Mouse (Mus musculus): ENCODE data around the gene Krtdap. TPM values are rescaled to one million over a fixed set of nuclear protein-coding genes. Genes with fewer than 3 reads are reported as not detected.
"Not testable (repeated sequence)": the region's sequence is repeated elsewhere in the genome, so short reads cannot be mapped to it uniquely, and the experiment has no call there.

Krtdap gene
- polyA plus RNA-seq, 1 experiment from 2014 or later: 557 TPM

DNA sequence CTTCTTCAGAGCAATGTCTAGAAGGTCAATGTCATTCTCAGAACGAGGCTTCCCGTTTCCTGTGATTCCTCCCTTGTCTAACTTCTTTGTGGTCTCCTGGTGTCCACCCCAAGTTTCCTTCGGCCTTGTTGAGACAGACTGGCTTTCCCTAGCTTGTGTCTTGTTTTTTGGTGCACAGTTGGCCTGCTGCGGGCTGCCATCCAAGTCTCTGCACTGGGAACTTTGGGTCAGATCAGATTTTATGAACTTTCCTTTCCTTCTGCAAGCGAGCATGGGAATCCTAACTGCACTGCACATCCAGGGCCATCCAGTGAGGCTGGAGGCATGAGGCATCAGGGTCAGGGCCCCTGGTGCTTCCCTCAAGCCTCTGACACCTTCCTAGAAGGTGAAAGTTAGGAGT, 33.8 kb downstream of the Krtdap start:
- Histone ChIP-seq H3K9me3 (ENCODE audit: control insufficient read depth, low read length) (no peaks in the 10 kb centered on the region), H3K9ac (ENCODE audit: low read depth, low read length) (no peak overlapping the region), H3K4me3 (ENCODE audit: low read depth, low read length) (no peak overlapping the region), H3K36me3 (ENCODE audit: control insufficient read depth, insufficient read depth, low read length) (no peaks in the 10 kb centered on the region), H3K4me1 (ENCODE audit: control insufficient read depth, insufficient read depth, low read length) (no peaks in the 10 kb centered on the region), H3K27ac (replicated peaks; ENCODE audit: low read depth, low read length) (no peak overlapping the region), H3K4me2 (ENCODE audit: low read depth, low read length) (no peak overlapping the region), H3K27me3 (replicated peaks; ENCODE audit: control insufficient read depth, insufficient read depth, low read length) (no peaks in the 10 kb centered on the region)
- ATAC-seq (ENCODE audit: low read depth) (no peak), DNase-seq (ENCODE audit: low spot score) (no peak)
- 72% methylated on average over 5 of the region's 5 CpGs for WGBS

DNA sequence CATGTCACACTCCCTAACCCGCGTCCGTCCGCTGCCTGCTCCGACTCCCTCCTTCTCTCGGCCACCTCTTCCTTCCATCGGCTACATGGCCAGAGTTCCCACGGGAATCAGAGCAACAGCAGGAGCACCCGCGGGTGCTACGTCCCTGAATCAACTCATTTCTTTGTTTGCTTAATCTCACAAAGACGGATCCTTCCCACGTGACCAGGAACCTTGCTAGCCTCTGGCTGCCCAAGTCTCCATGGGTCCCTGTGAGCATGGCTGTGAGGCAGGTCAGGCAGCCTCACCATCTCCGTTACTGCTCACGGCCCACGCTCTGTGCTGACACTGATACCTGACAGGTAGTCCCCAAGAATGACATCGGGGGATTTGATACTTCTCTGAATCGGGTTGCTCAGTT, 36.0 kb downstream of the Krtdap start, which contains the start of gene Ffar2:
Gene Ffar2, minus strand, starts transcription at position 101 of the 400 bp plus-strand sequence.
- Histone ChIP-seq H3K4me1 (ENCODE audit: control insufficient read depth, insufficient read depth, low read length) (no peaks in the 10 kb centered on the region), H3K27ac (replicated peaks; ENCODE audit: low read depth, low read length) (no peak within 1 kb of the TSS), H3K27me3 (replicated peaks; ENCODE audit: control insufficient read depth, insufficient read depth, low read length) (no peaks in the 10 kb centered on the region), H3K4me2 (ENCODE audit: low read depth, low read length) (no peak within 1 kb of the TSS), H3K9me3 (ENCODE audit: control insufficient read depth, low read length) (no peaks in the 10 kb centered on the region), H3K36me3 (ENCODE audit: control insufficient read depth, insufficient read depth, low read length) (no peaks in the 10 kb centered on the region), H3K9ac (ENCODE audit: low read depth, low read length) (no peak within 1 kb of the TSS), H3K4me3 (ENCODE audit: low read depth, low read length) (no peak within 1 kb of the TSS)
- ATAC-seq (ENCODE audit: low read depth): no peak
- DNase-seq (ENCODE audit: low spot score): no peak
- WGBS: 87% methylated on average over 18 of the region's 18 CpGs

DNA sequence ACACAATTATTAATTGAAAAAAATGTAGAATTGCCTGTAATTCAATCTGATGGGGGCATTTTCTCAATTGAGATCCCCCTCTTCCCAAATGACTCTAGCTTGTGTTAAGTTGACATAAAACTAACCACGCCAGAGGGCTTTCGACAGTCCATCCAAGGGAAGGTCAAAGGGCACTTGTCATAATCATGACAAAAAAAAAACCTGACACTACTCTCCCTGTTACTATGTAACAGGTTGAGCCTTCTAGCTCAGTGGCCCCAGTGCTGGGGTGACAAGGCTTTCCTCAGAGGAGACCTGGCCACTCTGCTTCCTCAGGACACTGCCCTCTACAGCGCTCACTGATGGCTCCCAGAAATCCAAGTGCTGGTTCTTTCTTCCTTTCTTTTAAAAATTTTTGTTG, 36.6 kb downstream of the Krtdap start:
- no peak for ATAC-seq (ENCODE audit: low read depth)
- Histone ChIP-seq H3K4me2 (ENCODE audit: low read depth, low read length) (no peak overlapping the region), H3K27ac (replicated peaks; ENCODE audit: low read depth, low read length) (no peak overlapping the region), H3K36me3 (ENCODE audit: control insufficient read depth, insufficient read depth, low read length) (no peaks in the 10 kb centered on the region), H3K9ac (ENCODE audit: low read depth, low read length) (no peak overlapping the region), H3K4me1 (ENCODE audit: control insufficient read depth, insufficient read depth, low read length) (no peaks in the 10 kb centered on the region), H3K4me3 (ENCODE audit: low read depth, low read length) (no peak overlapping the region), H3K9me3 (ENCODE audit: control insufficient read depth, low read length) (no peaks in the 10 kb centered on the region), H3K27me3 (replicated peaks; ENCODE audit: control insufficient read depth, insufficient read depth, low read length) (no peaks in the 10 kb centered on the region)
- DNase-seq (ENCODE audit: low spot score): no peak
- 96% methylated on average over 3 of the region's 3 CpGs for WGBS

DNA sequence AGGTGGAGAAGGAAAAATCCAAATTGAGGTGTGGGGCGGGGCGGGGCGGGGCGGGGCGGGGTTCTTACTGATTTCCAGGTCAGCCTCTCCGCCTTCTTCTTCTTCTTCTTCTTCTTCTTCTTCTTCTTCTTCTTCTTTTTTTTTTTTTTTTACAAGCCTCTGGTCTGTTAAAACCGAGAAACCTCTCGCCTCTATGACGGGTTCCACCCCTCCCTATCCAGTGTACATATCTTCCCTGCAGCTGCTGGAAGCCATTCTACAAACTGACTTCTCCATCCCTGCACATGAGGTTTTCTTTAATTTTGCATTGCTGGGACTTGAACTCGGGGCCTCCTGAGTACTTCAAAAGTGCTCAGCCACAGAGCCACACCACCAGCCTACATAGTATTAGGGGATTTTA, 39.0 kb downstream of the Krtdap start:
- no peak for ATAC-seq (ENCODE audit: low read depth)
- DNase-seq (ENCODE audit: low spot score): no peak
- H3K4me3 ChIP-seq (ENCODE audit: low read depth, low read length): no peak overlapping the region
- H3K36me3 ChIP-seq (ENCODE audit: control insufficient read depth, insufficient read depth, low read length): no peaks in the 10 kb centered on the region
- no peaks in the 10 kb centered on the region for H3K27me3 ChIP-seq (replicated peaks; ENCODE audit: control insufficient read depth, insufficient read depth, low read length)
- no peak overlapping the region for H3K27ac ChIP-seq (replicated peaks; ENCODE audit: low read depth, low read length)
- H3K4me2 ChIP-seq (ENCODE audit: low read depth, low read length): no peak overlapping the region
- H3K9ac ChIP-seq (ENCODE audit: low read depth, low read length): no peak overlapping the region
- 85% methylated on average over 10 of the region's 10 CpGs for WGBS
- H3K9me3 ChIP-seq (ENCODE audit: control insufficient read depth, low read length): no peaks in the 10 kb centered on the region
- no peaks in the 10 kb centered on the region for H3K4me1 ChIP-seq (ENCODE audit: control insufficient read depth, insufficient read depth, low read length)

DNA sequence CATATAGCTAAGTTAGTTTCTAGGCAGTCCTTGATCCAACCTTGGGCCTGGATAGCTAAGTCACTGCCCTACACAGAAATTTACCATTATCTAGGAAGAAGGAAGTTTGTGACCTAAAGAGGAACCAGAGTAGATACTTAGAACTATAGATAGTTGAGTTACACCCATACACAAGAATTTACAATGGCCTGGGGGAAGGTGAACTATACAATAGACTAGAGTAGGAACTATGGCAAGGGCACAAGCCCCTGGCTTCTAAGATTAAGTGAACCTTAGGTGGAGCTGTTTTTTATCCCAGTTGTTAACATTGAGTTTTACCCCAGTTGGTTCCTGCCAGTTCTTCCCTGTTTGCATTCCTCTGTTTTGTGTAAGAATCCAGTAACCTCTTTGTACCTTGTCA, 41.2 kb downstream of the Krtdap start:
- H3K4me2 ChIP-seq (ENCODE audit: low read depth, low read length); H3K4me1 ChIP-seq (ENCODE audit: control insufficient read depth, insufficient read depth, low read length); H3K9ac ChIP-seq (ENCODE audit: low read depth, low read length); H3K36me3 ChIP-seq (ENCODE audit: control insufficient read depth, insufficient read depth, low read length); DNase-seq (ENCODE audit: low spot score); H3K4me3 ChIP-seq (ENCODE audit: low read depth, low read length); ATAC-seq (ENCODE audit: low read depth); H3K27ac ChIP-seq (replicated peaks; ENCODE audit: low read depth, low read length); H3K9me3 ChIP-seq (ENCODE audit: control insufficient read depth, low read length); H3K27me3 ChIP-seq (replicated peaks; ENCODE audit: control insufficient read depth, insufficient read depth, low read length): not testable (repeated sequence)

DNA sequence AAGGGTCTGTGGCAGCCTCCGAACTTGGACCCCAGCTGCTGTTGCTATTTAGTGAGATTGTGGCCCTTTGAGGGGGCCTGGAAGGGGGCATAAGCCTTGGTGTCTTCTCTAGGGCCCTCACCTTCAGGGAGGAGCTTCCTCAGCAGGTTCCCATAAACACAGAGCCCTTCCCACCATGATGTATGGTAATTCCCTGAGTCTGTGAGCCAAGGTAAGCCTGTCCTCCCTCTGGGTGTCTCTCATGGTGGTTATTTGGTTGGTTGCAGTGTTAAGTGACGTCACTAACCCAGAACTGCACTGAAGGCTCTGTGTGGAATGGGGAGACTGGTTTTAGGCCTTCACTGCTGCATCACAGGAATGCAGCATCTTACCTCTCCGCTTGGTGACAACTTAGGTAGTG, 41.7 kb downstream of the Krtdap start:
- Histone ChIP-seq H3K27me3 (replicated peaks; ENCODE audit: control insufficient read depth, insufficient read depth, low read length) (no peaks in the 10 kb centered on the region), H3K4me3 (ENCODE audit: low read depth, low read length) (no peak overlapping the region), H3K27ac (replicated peaks; ENCODE audit: low read depth, low read length) (no peak overlapping the region), H3K36me3 (ENCODE audit: control insufficient read depth, insufficient read depth, low read length) (no peaks in the 10 kb centered on the region), H3K9me3 (ENCODE audit: control insufficient read depth, low read length) (no peaks in the 10 kb centered on the region), H3K9ac (ENCODE audit: low read depth, low read length) (no peak overlapping the region), H3K4me2 (ENCODE audit: low read depth, low read length) (no peak overlapping the region), H3K4me1 (ENCODE audit: control insufficient read depth, insufficient read depth, low read length) (no peaks in the 10 kb centered on the region)
- DNase-seq (ENCODE audit: low spot score) (no peak), ATAC-seq (ENCODE audit: low read depth) (no peak)
- 66% methylated on average over 3 of the region's 3 CpGs for WGBS

DNA sequence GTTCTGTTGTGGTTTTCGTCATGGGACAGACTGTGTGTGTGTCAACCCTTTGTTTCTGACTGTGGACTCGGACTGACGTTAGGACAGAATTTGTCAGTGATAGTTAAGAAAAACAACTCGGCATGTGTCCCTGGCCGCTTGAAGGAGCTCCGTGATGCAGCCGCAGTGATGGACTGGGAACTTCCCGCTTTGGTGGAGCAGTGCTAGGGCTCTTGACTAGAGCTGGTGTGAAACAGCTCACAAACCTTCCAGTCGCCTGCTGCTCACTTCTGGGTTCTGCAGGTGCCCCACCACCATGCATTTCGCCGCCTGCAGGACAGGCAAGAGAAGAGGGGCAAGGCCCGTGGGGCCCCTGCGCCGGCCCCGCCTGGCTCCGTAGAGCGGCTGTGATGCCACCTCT, 44.6 kb downstream of the Krtdap start:
- WGBS: 69% methylated on average over 9 of the region's 17 CpGs
- Histone ChIP-seq H3K4me3 (ENCODE audit: low read depth, low read length) (no peak overlapping the region), H3K4me2 (ENCODE audit: low read depth, low read length) (no peak overlapping the region), H3K4me1 (ENCODE audit: control insufficient read depth, insufficient read depth, low read length) (no peaks in the 10 kb centered on the region), H3K9me3 (ENCODE audit: control insufficient read depth, low read length) (no peaks in the 10 kb centered on the region), H3K9ac (ENCODE audit: low read depth, low read length) (no peak overlapping the region), H3K36me3 (ENCODE audit: control insufficient read depth, insufficient read depth, low read length) (no peaks in the 10 kb centered on the region), H3K27ac (replicated peaks; ENCODE audit: low read depth, low read length) (no peak overlapping the region), H3K27me3 (replicated peaks; ENCODE audit: control insufficient read depth, insufficient read depth, low read length) (no peaks in the 10 kb centered on the region)
- DNase-seq (ENCODE audit: low spot score) (no peak), ATAC-seq (ENCODE audit: low read depth) (no peak)

DNA sequence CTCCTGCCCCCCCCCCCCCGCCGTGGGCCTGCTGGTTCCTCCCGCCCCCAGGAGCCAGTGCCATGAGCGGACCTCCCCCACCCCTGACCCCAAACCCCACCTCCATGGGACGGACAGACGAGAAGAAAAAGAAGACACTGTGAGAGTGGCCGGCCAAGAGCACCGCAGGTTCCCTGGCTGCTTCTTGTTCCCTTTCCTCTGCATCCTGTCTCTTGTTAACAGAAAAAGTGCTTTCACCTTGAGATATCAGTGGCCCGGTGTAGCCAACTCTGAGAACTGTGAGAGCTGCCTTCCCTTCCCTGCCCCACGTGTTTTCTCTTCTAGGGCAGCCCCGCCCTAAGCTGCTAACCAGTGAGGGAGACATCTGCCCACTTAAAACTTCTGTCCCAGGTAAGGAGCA, 45.0 kb downstream of the Krtdap start:
- not testable (repeated sequence) for H3K4me2 ChIP-seq (ENCODE audit: low read depth, low read length); ATAC-seq (ENCODE audit: low read depth); H3K27ac ChIP-seq (replicated peaks; ENCODE audit: low read depth, low read length); H3K36me3 ChIP-seq (ENCODE audit: control insufficient read depth, insufficient read depth, low read length); DNase-seq (ENCODE audit: low spot score); H3K27me3 ChIP-seq (replicated peaks; ENCODE audit: control insufficient read depth, insufficient read depth, low read length); H3K9ac ChIP-seq (ENCODE audit: low read depth, low read length); H3K4me1 ChIP-seq (ENCODE audit: control insufficient read depth, insufficient read depth, low read length); H3K9me3 ChIP-seq (ENCODE audit: control insufficient read depth, low read length); H3K4me3 ChIP-seq (ENCODE audit: low read depth, low read length)
- WGBS: 39% methylated on average over 7 of the region's 11 CpGs

DNA sequence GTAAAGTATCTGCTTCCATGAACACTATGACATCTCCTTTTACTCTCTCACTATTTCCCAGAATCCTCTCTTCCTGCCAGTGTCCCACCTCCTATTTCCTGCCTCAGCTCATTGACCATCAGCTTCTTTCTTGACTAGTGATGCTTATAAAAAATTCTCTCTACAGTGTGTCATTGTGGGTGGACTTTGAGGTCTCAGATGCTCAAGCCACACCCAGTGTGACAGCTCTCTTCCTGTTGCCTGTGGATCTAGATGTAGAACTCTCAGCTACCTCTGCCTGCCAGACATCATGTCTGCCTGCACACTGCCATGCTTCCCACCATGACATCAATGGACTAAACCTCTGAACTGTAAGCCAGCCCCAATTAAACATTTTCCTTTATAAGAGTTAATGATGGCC, 49.6 kb downstream of the Krtdap start:
- DNase-seq (ENCODE audit: low spot score) (no peak), ATAC-seq (ENCODE audit: low read depth) (no peak)
- Histone ChIP-seq H3K9ac (ENCODE audit: low read depth, low read length) (no peak overlapping the region), H3K9me3 (ENCODE audit: control insufficient read depth, low read length) (no peaks in the 10 kb centered on the region), H3K27me3 (replicated peaks; ENCODE audit: control insufficient read depth, insufficient read depth, low read length) (no peaks in the 10 kb centered on the region), H3K4me2 (ENCODE audit: low read depth, low read length) (no peak overlapping the region), H3K4me1 (ENCODE audit: control insufficient read depth, insufficient read depth, low read length) (no peaks in the 10 kb centered on the region), H3K36me3 (ENCODE audit: control insufficient read depth, insufficient read depth, low read length) (no peaks in the 10 kb centered on the region), H3K27ac (replicated peaks; ENCODE audit: low read depth, low read length) (no peak overlapping the region), H3K4me3 (ENCODE audit: low read depth, low read length) (no peak overlapping the region)

Measured in embryonic facial prominence, embryonic 14.5 days (tissue).